Comparison of ENCODE assay signal across 9 mouse cellular contexts in the genomic region with DNA sequence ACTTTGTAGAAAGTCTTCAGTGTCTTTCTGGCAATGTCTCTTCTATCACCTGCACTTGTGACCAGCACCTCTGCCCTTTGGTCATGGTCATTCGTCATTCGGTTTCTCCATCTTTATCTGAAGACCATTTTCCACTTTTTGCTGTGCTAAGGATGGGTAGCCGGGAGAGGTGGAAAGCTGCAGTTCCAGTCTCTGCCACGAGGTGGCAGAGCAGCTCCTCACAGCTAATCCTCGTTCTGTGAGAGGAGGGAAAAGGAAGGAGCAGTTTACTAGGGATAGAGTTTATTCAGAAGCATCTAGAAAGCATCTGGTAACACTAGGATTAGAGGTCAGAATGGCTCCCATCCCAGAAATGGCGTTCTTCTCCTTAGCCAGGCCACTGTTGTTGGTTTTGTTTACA. TPM values are rescaled to one million over a fixed set of nuclear protein-coding genes. Genes with fewer than 3 reads are reported as not detected.
DNase-seq lines count a peak whose midpoint lies in the region; ATAC-seq and TF ChIP-seq lines count a peak whose summit lies in the region.
"Had no signal": no experiment of that assay in that cellular context is flagged by ENCODE, and none has a peak within 500 bp of the region (broad histone marks: within the 10 kb centered on the region; RNA-seq: fewer than 3 reads in every experiment).

No protein-coding gene starts in this region.

- peaks cover 12% of the 10 kb centered on the region for H3K4me1 ChIP-seq in G1E (ENCODE audit: insufficient read depth, low read depth, low read length)
- H3K4me1 ChIP-seq: limb, embryonic 12.5 days had no signal

- peaks cover 84% of the 10 kb centered on the region for H3K36me3 ChIP-seq in G1E (replicated peaks)

- DNase-seq in G1E (ENCODE audit: low spot score), result peak; percentile 69
- peak; percentile 86 for DNase-seq in adrenal gland, postnatal 14 days
- peak; percentile 70 for DNase-seq in embryo, embryonic 11.5 days (ENCODE audit: low read depth, low spot score)
- peak; percentile 74 to 92 for DNase-seq in layer of hippocampus, adult 2 months (ENCODE audit: low spot score in 2 of 2)
- DNase-seq in lung, postnatal 14 days, result peak; percentile 89
- DNase-seq in right cerebral cortex, postnatal 14 days, result peak; percentile 88

- TF ChIP-seq CTCF in G1E (IDR thresholded peaks at IDR 0.05; ENCODE audit: low read depth, low read length), result peak; percentile 88
- TF ChIP-seq CTCF in layer of hippocampus, adult 2 months (conservative IDR thresholded peaks at IDR 0.05), result peak; percentile 98

- H3K9me3 ChIP-seq in G1E (replicated peaks), result no peaks in the 10 kb centered on the region
- H3K9me3 ChIP-seq: limb, embryonic 12.5 days had no signal

- H3K4me3 ChIP-seq in G1E (ENCODE audit: low read depth, low read length), result no peak overlapping the region
- H3K4me3 ChIP-seq in layer of hippocampus, adult 2 months, result no peak overlapping the region
- H3K4me3 ChIP-seq: limb, embryonic 12.5 days had no signal

- no peaks in the 10 kb centered on the region for H3K27me3 ChIP-seq in G1E (ENCODE audit: insufficient read depth, low read length)
- H3K27me3 ChIP-seq: limb, embryonic 12.5 days had no signal

- H3K27ac ChIP-seq in layer of hippocampus, adult 2 months, result no peak overlapping the region
- H3K27ac ChIP-seq: limb, embryonic 12.5 days had no signal

- ATAC-seq in G1E (ENCODE audit: extremely low read depth, insufficient number of reproducible peaks, low FRiP score, poor library complexity, severe bottlenecking), result no peak
- ATAC-seq in granulocyte monocyte progenitor cell, adult 5-6 weeks (replicated peaks; ENCODE audit: poor library complexity, severe bottlenecking), result peak; percentile 49
- ATAC-seq in activated CD4-positive, CD25-positive, alpha-beta regulatory T cell, adult 4 months, result no peak

RNA-seq across cellular contexts. Expression of a gene that starts 11.3 kb away (rescaled TPM):
- 26.2 and 35.4 TPM in 2 replicates for total RNA-seq in G1E (2014; fragmentation: Nextera tagmentation)
- total RNA-seq in G1E (2017), result 29.0 and 37.3 TPM in 2 replicates
- polyA plus RNA-seq in G1E (2012), result 28.1 and 29.3 TPM in 2 replicates
- total RNA-seq in adrenal gland, postnatal 14 days (2021), result 41.5 and 45.4 TPM in 2 replicates
- total RNA-seq in granulocyte monocyte progenitor cell, adult 5-6 weeks (2014; fragmentation: Nextera tagmentation), result 42.3 and 44.2 TPM in 2 replicates
- total RNA-seq in granulocyte monocyte progenitor cell, adult 5-6 weeks (2017), result 34.7 and 48.5 TPM in 2 replicates
- 10 to 100 TPM; 48.6 to 50.7 TPM for total RNA-seq in layer of hippocampus, adult 2 months (2021)
- polyA plus RNA-seq in activated CD4-positive, CD25-positive, alpha-beta regulatory T cell, adult 4 months (2017; shearing (Covaris generic)), result 10 to 100 TPM; 18.4 to 24.2 TPM

RNA-seq across cellular contexts. Expression of a gene that starts 11.4 kb away (rescaled TPM):
- total RNA-seq in G1E (2014; fragmentation: Nextera tagmentation) (4.2 and 4.8 TPM in 2 replicates), G1E (2017) (9.2 and 11.6 TPM in 2 replicates)
- 0.21 and 0.29 TPM in 2 replicates for polyA plus RNA-seq in G1E (2012)
- 3.2 and 3.3 TPM in 2 replicates for total RNA-seq in adrenal gland, postnatal 14 days (2021)
- total RNA-seq in granulocyte monocyte progenitor cell, adult 5-6 weeks (2014; fragmentation: Nextera tagmentation), result 2.7 and 5.4 TPM in 2 replicates
- 5.2 and 6.1 TPM in 2 replicates for total RNA-seq in granulocyte monocyte progenitor cell, adult 5-6 weeks (2017)
- total RNA-seq in layer of hippocampus, adult 2 months (2021), result 1 to 10 TPM; 5.3 to 5.8 TPM
- polyA plus RNA-seq in activated CD4-positive, CD25-positive, alpha-beta regulatory T cell, adult 4 months (2017; shearing (Covaris generic)), result 1 to 10 TPM; 2.4 to 4.2 TPM

RNA-seq across cellular contexts. Expression of a gene that starts 51.1 kb away (rescaled TPM):
- total RNA-seq in G1E (2014; fragmentation: Nextera tagmentation) (2.9 TPM in 1 of 2 replicates, not detected in the other), G1E (2017) (0.33 and 0.41 TPM in 2 replicates)
- polyA plus RNA-seq in G1E (2012), result 0.11 TPM in 1 of 2 replicates, not detected in the other
- total RNA-seq in adrenal gland, postnatal 14 days (2021), result not detected in 2 replicates
- total RNA-seq in granulocyte monocyte progenitor cell, adult 5-6 weeks (2014; fragmentation: Nextera tagmentation), result not detected in 2 replicates
- not detected in 2 replicates for total RNA-seq in granulocyte monocyte progenitor cell, adult 5-6 weeks (2017)
- not detected for total RNA-seq in layer of hippocampus, adult 2 months (2021)
- 1 to 10 TPM in 1 of 2 experiments, under 1 TPM in 1; 0.57 to 2.0 TPM for polyA plus RNA-seq in activated CD4-positive, CD25-positive, alpha-beta regulatory T cell, adult 4 months (2017; shearing (Covaris generic))

RNA-seq across cellular contexts. Expression of a gene that starts 53.7 kb away (rescaled TPM):
- total RNA-seq in G1E (2014; fragmentation: Nextera tagmentation) (26.7 and 30.2 TPM in 2 replicates), G1E (2017) (5.3 and 6.0 TPM in 2 replicates)
- polyA plus RNA-seq in G1E (2012), result 24.9 and 26.2 TPM in 2 replicates
- total RNA-seq in adrenal gland, postnatal 14 days (2021), result 23.7 and 24.6 TPM in 2 replicates
- total RNA-seq in granulocyte monocyte progenitor cell, adult 5-6 weeks (2014; fragmentation: Nextera tagmentation), result 24.8 and 34.1 TPM in 2 replicates
- total RNA-seq in granulocyte monocyte progenitor cell, adult 5-6 weeks (2017), result 8.3 and 10.2 TPM in 2 replicates
- 10 to 100 TPM; 39.8 to 41.7 TPM for total RNA-seq in layer of hippocampus, adult 2 months (2021)
- 10 to 100 TPM; 11.5 to 14.2 TPM for polyA plus RNA-seq in activated CD4-positive, CD25-positive, alpha-beta regulatory T cell, adult 4 months (2017; shearing (Covaris generic))

RNA-seq across cellular contexts. Expression of a gene that starts 53.8 kb away (rescaled TPM):
- not detected in 2 replicates for total RNA-seq in G1E (2014; fragmentation: Nextera tagmentation)
- 0.11 TPM in 1 of 2 replicates, not detected in the other for total RNA-seq in G1E (2017)
- not detected in 2 replicates for polyA plus RNA-seq in G1E (2012)
- total RNA-seq in adrenal gland, postnatal 14 days (2021), result not detected in 2 replicates
- 0.47 TPM in 1 of 2 replicates, not detected in the other for total RNA-seq in granulocyte monocyte progenitor cell, adult 5-6 weeks (2014; fragmentation: Nextera tagmentation)
- total RNA-seq in granulocyte monocyte progenitor cell, adult 5-6 weeks (2017), result not detected in 2 replicates
- total RNA-seq in layer of hippocampus, adult 2 months (2021), result not detected
- polyA plus RNA-seq in activated CD4-positive, CD25-positive, alpha-beta regulatory T cell, adult 4 months (2017; shearing (Covaris generic)), result under 1 TPM in 1 of 2 experiments, not detected in 1; 0.29 TPM
- polyA plus RNA-seq: limb, embryonic 12.5 days had no signal
